Mouse (Mus musculus) embryonic facial prominence, embryonic 14.5 days (tissue): ENCODE measurements around the gene Pcnx3. TPM values are rescaled to one million over a fixed set of nuclear protein-coding genes. Genes with fewer than 3 reads are reported as not detected.

Experiments used
- ATAC-seq: fragments of 200-750 bp; cut with Nextera tagmentation; 2 replicates; pipeline ENCODE4 v1.8.0; 2017; ENCODE audit warnings: low read depth, moderate number of reproducible peaks, moderate TSS enrichment
- DNase-seq: peaks from one replicate; pipeline ENCODE4 v3.0.0-alpha.2; 2015; ENCODE audit warnings: low spot score
- H3K27ac ChIP-seq: fragments of 300-500 bp; sonication (generic); replicated peaks from 2 replicates; pipeline ENCODE4 v1.5.1; 2014; ENCODE audit warnings: low read depth, mild to moderate bottlenecking, low read length, moderate library complexity
- H3K27me3 ChIP-seq: fragments of 300-500 bp; sonication (generic); replicated peaks from 2 replicates; pipeline ENCODE4 v1.6.1; 2014; ENCODE audit warnings: low read length; ENCODE audit not compliant: control insufficient read depth, insufficient read depth
- H3K36me3 ChIP-seq: fragments of 300-500 bp; sonication (generic); 2 replicates; pipeline ENCODE4 v1.6.1; 2014; ENCODE audit warnings: low read length, mixed read lengths; ENCODE audit not compliant: control insufficient read depth, insufficient read depth
- H3K4me1 ChIP-seq: fragments of 300-500 bp; sonication (generic); 2 replicates; pipeline ENCODE4 v1.6.1; 2014; ENCODE audit warnings: antibody characterized with exemption, low read length; ENCODE audit not compliant: control insufficient read depth, insufficient read depth
- H3K4me2 ChIP-seq: fragments of 300-500 bp; sonication (generic); 2 replicates; pipeline ENCODE4 v1.6.1; 2014; ENCODE audit warnings: low read depth, mild to moderate bottlenecking, low read length, moderate library complexity, mixed read lengths
- H3K4me3 ChIP-seq: fragments of 300-500 bp; sonication (generic); 2 replicates; pipeline ENCODE4 v1.5.1; 2014; ENCODE audit warnings: low read depth, mild to moderate bottlenecking, low read length
- H3K9ac ChIP-seq: fragments of 300-500 bp; sonication (generic); 2 replicates; pipeline ENCODE4 v1.6.1; 2014; ENCODE audit warnings: low read depth, mild to moderate bottlenecking, low read length, moderate library complexity, mixed read lengths
- H3K9me3 ChIP-seq: fragments of 300-500 bp; sonication (generic); 2 replicates; pipeline ENCODE4 v1.6.1; 2016; ENCODE audit warnings: low read length; ENCODE audit not compliant: control insufficient read depth
- WGBS: fragments of 180-500 bp; shearing (Covaris S2); extraction: QIAGEN DNeasy Blood & Tissue Kit; methylation state at CpG from one replicate; pipeline ENCODE4 v1.1.7; 2014; 5-methylcytosine and 5-hydroxymethylcytosine counted together
- polyA plus RNA-seq: library from polyadenylated mRNA; unstranded; fragments of >200 nt; fragmentation: Nextera tagmentation; extraction: Ambion mirVana; gene quantifications from 2 replicates; pipeline ENCODE4 v1.2.1, GENCODE M21; 2014

Gene Pcnx3
- polyA plus RNA-seq, 1 experiment from 2014 or later, result 24.1 TPM

DNA sequence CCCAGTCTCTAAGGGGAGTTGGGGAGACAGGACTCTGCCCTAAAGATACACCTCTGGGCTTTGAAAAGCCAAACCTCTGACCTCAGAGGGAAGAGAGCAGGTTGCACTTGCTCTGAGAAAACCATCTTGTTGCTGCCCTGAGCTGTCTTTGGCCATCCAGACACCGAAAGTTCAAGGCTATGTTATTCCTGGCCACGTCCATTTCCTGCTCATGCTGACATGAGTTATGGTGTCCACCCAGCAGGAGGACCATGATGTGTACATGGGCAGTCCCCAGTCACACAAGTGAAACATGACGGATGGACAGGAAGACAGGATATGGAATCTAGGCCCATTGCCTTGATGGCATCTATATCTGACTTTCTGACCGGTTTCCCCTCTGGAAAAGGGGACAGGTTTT lies 8.3 kb downstream of the Pcnx3 start:
- Histone ChIP-seq H3K4me2 (no peak overlapping the region), H3K27me3 (no peaks in the 10 kb centered on the region), H3K4me1 (no peaks in the 10 kb centered on the region), H3K36me3 (peaks cover 92% of the 10 kb centered on the region), H3K27ac (no peak overlapping the region), H3K9ac (no peak overlapping the region), H3K9me3 (no peaks in the 10 kb centered on the region), H3K4me3 (no peak overlapping the region)
- no peak for ATAC-seq
- no peak for DNase-seq
- WGBS, result 85% methylated on average over 4 of the region's 4 CpGs

DNA sequence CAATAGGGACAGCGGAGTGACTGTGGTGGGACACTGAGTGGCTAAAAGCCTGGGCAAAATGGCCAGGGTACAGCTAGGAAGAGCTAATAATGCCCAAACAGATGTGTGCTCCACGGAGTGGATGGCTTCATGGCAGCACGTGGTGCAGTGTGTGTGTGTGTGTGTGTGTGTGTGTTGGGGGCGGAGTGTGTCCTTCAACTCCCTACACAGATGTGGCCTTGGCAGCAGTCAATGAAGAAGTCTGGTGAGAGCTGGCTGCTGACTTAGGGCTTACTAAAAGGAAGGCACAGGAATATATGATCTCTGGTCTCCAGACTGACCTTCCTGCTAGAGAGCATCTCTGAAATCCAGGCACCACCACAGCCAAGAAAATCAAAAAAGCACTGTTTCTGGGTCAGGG lies 20.3 kb downstream of the Pcnx3 start:
- no peak overlapping the region for H3K27ac ChIP-seq

DNA sequence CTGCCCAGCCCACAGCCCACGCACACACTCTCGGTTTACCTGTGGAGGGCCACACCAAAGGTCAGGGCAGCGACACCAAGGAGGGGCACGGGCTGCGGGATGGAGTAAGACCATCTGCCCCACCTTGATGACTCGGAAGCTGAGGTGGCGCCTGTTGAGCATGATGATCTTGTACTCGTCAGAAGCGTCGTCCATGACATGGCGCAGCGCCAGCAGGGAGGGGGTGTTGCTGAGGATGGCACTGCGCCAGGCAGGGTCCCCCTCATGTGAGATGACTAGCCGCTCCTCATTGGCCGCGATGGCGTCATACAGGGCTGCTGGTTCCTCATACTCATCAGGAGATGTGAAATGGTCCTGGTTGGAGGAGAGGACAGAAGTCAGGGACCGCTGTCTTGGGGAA lies 22.3 kb downstream of the Pcnx3 start:
- ATAC-seq (no peak), DNase-seq (no peak)
- Histone ChIP-seq H3K4me3 (no peak overlapping the region), H3K9ac (no peak overlapping the region), H3K27ac (no peak overlapping the region), H3K36me3 (peaks cover 68% of the 10 kb centered on the region), H3K9me3 (no peaks in the 10 kb centered on the region), H3K4me2 (no peak overlapping the region), H3K4me1 (0 out of 2 replicates have a peak, but pooled peaks cover 3% of the 10 kb centered on the region), H3K27me3 (no peaks in the 10 kb centered on the region)
- WGBS, result 92% methylated on average over 18 of the region's 18 CpGs

More for the DNA sequence above, 20.3 kb downstream of the Pcnx3 start:
- 83% methylated on average over 4 of the region's 4 CpGs for WGBS
- no peak overlapping the region for H3K4me3 ChIP-seq
- no peak overlapping the region for H3K9ac ChIP-seq
- H3K4me1 ChIP-seq, result 0 out of 2 replicates have a peak, but pooled peaks cover 3% of the 10 kb centered on the region
- peaks cover 87% of the 10 kb centered on the region for H3K36me3 ChIP-seq
- no peak overlapping the region for H3K4me2 ChIP-seq
- no peaks in the 10 kb centered on the region for H3K9me3 ChIP-seq
- DNase-seq, result no peak
- H3K27me3 ChIP-seq, result no peaks in the 10 kb centered on the region
- ATAC-seq, result no peak

DNA sequence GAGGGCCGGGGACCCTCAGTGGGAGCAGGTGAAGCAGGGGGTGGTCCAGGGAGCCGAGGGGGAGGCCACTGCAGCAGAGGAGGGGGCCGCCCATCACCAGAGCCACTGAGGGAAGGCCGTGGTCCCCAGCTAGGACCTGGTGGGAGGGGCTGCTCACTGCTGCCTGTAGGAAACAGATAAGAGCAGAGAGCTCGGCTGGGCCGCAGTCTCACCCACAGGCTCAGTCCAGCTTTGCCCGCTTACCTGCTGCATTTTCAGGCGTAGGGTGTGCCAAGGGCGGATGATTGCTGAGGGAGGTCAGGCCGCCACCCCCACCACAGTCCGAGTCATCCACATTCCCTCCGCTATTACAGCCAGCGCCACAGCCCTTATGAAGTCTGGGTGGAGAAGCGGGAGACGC lies 23.2 kb downstream of the Pcnx3 start:
- Histone ChIP-seq H3K36me3 (peaks cover 59% of the 10 kb centered on the region), H3K27me3 (no peaks in the 10 kb centered on the region), H3K4me3 (no peak overlapping the region), H3K9me3 (no peaks in the 10 kb centered on the region), H3K27ac (no peak overlapping the region), H3K9ac (no peak overlapping the region), H3K4me2 (no peak overlapping the region), H3K4me1 (0 out of 2 replicates have a peak, but pooled peaks cover 3% of the 10 kb centered on the region)
- no peak for DNase-seq
- ATAC-seq, result no peak
- WGBS, result 84% methylated on average over 14 of the region's 15 CpGs

DNA sequence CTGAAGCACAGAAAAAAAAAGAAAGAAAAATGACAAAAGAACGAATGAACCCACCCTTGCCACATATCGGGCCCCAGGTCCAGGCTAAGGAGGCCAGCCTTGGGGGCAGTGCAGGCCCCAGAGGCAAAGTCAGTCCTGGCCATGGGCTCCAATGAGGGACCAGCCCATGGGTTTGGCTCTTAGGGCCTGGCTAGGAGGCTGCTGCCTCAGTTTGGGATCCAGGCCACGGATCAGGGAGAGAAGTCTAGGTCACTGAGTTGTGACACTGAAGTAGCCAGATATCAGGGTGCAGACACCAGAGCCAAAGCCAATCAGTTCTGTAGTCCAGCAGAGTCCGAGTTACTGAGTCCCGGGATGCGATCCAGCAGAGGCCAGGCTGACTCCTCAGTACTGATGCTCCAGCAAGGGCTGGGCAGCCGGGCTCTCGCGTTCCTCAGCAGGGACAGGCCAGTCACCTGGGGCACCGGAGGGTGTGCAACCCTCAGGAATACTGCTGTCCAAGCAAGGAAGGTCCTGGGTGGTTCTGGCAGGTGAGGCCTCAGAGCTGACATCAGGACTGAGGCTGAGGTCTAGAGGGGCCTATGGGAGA lies 23.9 kb downstream of the Pcnx3 start:
- ATAC-seq (no peak), DNase-seq (no peak)
- 93% methylated on average over 10 of the region's 10 CpGs for WGBS
- no peak overlapping the region for H3K9ac ChIP-seq
- no peak overlapping the region for H3K4me3 ChIP-seq
- H3K27me3 ChIP-seq, result no peaks in the 10 kb centered on the region
- H3K4me2 ChIP-seq, result no peak overlapping the region
- H3K4me1 ChIP-seq, result 0 out of 2 replicates have a peak, but pooled peaks cover 3% of the 10 kb centered on the region
- H3K27ac ChIP-seq, result no peak overlapping the region
- H3K36me3 ChIP-seq, result peaks cover 52% of the 10 kb centered on the region
- H3K9me3 ChIP-seq, result no peaks in the 10 kb centered on the region

DNA sequence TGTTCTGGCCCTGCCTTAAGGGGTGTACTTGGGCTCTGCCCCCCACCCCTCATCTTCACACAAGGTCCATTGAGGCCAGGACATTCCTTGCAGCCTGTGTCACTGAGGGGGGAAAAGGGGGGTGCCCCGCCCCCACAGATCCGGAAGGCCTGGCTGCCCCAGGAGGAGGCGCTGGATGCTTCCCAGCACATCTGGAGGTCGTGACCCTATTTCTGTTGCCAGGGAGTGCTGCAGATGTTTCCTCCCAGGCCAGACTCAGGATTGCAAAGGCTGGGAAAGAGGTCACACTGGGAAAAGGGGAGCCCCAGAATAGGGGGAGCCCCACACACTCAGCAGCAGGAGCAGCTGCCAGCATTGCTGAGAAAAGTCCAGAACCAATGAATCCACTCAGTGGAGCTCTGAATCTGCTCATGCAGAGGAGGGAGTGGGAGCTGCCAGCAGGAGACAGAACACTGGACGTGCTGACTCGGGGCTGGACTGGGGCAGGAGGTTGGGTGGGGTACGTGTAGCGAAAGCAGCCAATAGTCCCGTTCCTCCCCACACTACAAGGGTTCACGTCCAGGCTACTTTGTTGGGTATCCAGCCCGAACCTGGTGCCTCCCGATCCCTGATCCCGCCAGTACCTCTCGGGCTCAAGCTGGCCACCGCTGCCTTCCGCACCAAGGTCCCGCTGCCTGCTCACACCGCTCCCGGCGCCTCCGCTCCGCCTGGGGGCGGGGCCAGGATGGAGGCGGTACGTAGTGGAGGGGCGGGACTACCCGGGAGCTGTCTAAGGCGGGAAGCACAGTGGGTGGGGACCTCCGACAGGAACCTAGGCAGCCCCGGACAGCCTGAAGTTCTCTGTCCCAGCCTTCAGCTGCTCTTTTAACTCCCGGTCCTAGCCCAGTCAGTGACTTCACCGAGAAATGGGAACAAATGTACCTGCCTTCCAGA lies 25.5 kb downstream of the Pcnx3 start, which contains the start of gene Sipa1:
TSS of gene Sipa1 (minus strand) at position 727 of the 933 bp plus-strand sequence.
- Histone ChIP-seq H3K9me3 (no peaks in the 10 kb centered on the region), H3K9ac (peak within 1 kb of the TSS; percentile 67), H3K4me3 (peak within 1 kb of the TSS; percentile 52), H3K36me3 (peaks cover 43% of the 10 kb centered on the region), H3K4me1 (0 out of 2 replicates have a peak, but pooled peaks cover 3% of the 10 kb centered on the region), H3K27ac (peak within 1 kb of the TSS; percentile 88), H3K4me2 (peak within 1 kb of the TSS; percentile 70), H3K27me3 (no peaks in the 10 kb centered on the region)
- peak; percentile 95 for ATAC-seq
- WGBS, result 2% methylated on average over 21 of the region's 32 CpGs
- DNase-seq, result peak; percentile 94

DNA sequence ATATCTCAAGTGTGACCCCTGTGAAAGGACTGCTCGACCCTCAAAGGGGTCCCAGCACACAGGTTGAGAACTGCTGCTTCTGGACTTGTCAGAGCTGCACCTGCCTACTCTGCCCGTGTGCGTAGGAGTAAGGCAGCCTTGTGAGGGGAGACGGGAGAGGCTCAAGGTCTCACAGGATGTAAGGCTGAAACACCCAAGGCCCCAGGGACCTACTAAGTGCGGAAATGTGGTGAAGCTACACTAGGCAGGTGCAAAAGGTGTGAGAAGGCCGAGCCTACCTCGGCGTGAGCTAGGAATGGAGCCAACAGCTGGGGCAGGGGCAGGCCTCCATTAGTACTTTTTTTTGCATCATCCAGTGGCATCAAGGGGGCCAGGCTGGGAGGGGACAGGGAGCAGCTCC lies 26.4 kb downstream of the Pcnx3 start:
- ATAC-seq, result no peak
- 0 out of 2 replicates have a peak, but pooled peaks cover 3% of the 10 kb centered on the region for H3K4me1 ChIP-seq
- peak overlapping the region; percentile 67 for H3K9ac ChIP-seq
- no peak overlapping the region for H3K27ac ChIP-seq
- H3K9me3 ChIP-seq, result no peaks in the 10 kb centered on the region
- peak overlapping the region; percentile 70 for H3K4me2 ChIP-seq
- H3K36me3 ChIP-seq, result peaks cover 34% of the 10 kb centered on the region
- H3K4me3 ChIP-seq, result peak overlapping the region; percentile 52
- 65% methylated on average over 8 of the region's 8 CpGs for WGBS
- H3K27me3 ChIP-seq, result no peaks in the 10 kb centered on the region
- no peak for DNase-seq

DNA sequence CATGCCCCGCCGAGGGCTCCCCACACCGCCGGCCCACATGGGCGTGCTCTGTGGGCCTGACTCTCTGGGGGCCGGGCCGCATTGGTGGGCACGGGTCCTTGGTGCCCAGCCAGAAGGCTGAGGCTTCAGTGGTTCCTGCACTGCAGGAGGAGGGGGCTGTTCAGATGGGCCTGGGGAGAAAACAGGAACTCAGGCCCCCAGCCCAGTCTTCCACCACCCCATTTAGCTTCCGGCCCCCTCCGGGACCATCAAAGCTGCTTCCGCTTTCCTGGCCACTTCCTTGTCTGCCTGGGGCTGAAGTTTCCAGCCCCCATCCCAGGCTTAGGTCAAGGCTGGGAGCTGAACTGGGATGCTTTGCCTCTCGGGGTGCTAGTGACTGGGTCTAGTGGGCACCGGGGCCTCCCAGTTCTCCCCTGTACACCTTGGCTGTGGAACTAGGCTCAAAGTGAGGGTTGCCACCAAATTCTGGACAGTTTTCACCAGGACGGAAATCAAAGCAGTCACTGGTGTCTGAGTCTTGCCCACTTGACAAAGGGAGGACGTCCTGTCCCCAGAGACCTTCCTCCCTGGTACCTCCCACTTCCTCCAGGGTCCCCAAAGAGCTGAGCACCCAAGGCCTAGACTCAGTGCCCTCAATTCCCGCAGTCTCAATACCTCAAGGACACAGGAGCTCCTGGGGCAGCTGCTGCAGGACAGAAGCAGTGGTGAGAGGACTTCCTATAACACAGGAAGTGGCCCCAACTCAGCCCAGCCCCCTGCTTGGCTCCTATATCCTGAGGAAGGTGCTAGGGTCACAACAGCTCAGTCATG lies 27.6 kb downstream of the Pcnx3 start:
- WGBS, result 75% methylated on average over 8 of the region's 16 CpGs
- DNase-seq (peak; percentile 13), ATAC-seq (no peak)
- Histone ChIP-seq H3K4me2 (peak overlapping the region; percentile 70), H3K27me3 (no peaks in the 10 kb centered on the region), H3K27ac (no peak overlapping the region; the same call in 1 of the 2 replicates), H3K9me3 (no peaks in the 10 kb centered on the region), H3K9ac (no peak overlapping the region), H3K4me1 (0 out of 2 replicates have a peak, but pooled peaks cover 3% of the 10 kb centered on the region), H3K36me3 (peaks cover 28% of the 10 kb centered on the region), H3K4me3 (peak overlapping the region; percentile 16; the same call in 1 of the 2 replicates)
